Mouse (Mus musculus) left cerebral cortex, postnatal 4 days (tissue): ENCODE data around the gene Rad51b. TPM values are rescaled to one million over a fixed set of nuclear protein-coding genes. Genes with fewer than 3 reads are reported as not detected.

ENCODE experiments used
- DNase-seq: peaks from one replicate; pipeline ENCODE4 v3.0.0-alpha.2; 2022
- intact Hi-C: fragments of 180-260 bp; cut with DNase I; formaldehyde crosslinking; loops from one replicate; pipeline ENCODE4 v1.15.1; 2025
- total RNA-seq, 2 experiments: library from RNA; stranded (reverse); gene quantifications; 2 replicates each; pipeline ENCODE4 v1.2.3; 2021

Rad51b gene
- total RNA-seq, 2 experiments from 2014 or later = 0.56 to 0.84 TPM

- DNase-seq = no peak
Measured at GRCm38 (mm10) chr12:79514680-79515079, 217.6 kb downstream of the Rad51b start.

GRCm38 (mm10) chr12:79522374-79522773 lies 225.3 kb downstream of the Rad51b start:
- intact Hi-C loops = no loop called here

More at GRCm38 (mm10) chr12:79514680-79515079, 217.6 kb downstream of the Rad51b start:
- intact Hi-C loops = no loop called here

GRCm38 (mm10) chr12:79524941-79525871 lies 228.1 kb downstream of the Rad51b start:
- intact Hi-C loops = no loop called here
- DNase-seq = no peak

More at GRCm38 (mm10) chr12:79522374-79522773, 225.3 kb downstream of the Rad51b start:
- DNase-seq = no peak

DNA sequence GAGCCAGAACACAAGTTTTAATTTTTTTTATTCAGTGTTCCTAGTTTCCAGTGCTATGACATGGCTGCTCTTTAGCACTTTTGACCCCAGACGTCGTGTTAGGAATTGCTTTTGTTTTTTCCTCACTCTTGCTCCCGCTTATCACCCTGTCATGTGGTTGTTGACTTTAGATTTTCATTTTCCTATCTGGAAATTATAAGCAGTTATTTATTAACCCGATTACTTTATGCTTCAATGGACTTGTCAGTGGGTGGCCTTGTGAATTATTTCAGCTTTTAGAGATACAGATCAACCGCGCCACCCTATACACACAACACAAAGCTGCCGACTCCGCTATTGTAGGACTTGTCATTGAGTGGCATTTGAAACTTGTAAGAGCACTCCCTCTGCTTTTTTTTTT lies 228.8 kb downstream of the Rad51b start:
- intact Hi-C loops = no loop called here

GRCm38 (mm10) chr12:79527222-79527621 lies 230.1 kb downstream of the Rad51b start:
- DNase-seq = no peak
- intact Hi-C loops = no loop called here

More for the DNA sequence above, 228.8 kb downstream of the Rad51b start:
- no peak for DNase-seq

DNA sequence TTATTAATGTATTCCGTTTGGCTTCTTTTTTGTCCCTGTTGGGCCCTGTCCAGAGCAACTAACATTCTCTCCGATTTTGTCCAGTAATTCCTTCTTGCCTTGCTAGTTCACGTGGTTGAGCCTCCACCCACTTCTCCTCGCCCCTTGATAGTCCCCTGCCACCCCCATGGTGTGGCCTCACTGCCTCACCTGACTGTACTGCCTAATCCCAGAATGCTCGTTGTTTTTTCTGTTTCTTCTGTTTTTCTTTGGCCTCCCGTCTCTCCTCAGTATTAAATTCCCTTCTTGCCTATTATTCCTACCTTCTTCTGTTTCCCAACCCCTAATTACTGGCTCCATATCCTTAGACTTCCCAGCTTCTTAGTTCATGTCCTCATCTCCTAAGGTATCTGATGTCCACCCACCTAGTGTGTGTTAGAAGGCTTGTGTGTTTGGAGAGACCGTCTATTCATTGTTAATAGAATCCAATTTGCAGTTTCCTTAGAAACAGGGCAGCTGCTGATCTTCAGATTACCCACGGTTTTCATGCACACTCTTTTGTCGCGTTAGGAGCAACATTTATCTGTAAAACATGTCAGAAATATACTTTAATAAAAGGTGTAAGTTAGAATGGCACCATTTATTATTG lies 233.3 kb downstream of the Rad51b start:
- intact Hi-C loops = no loop called here
- no peak for DNase-seq

GRCm38 (mm10) chr12:79531809-79532798 lies 235.0 kb downstream of the Rad51b start:
- intact Hi-C loops = no loop called here
- DNase-seq = no peak

DNA sequence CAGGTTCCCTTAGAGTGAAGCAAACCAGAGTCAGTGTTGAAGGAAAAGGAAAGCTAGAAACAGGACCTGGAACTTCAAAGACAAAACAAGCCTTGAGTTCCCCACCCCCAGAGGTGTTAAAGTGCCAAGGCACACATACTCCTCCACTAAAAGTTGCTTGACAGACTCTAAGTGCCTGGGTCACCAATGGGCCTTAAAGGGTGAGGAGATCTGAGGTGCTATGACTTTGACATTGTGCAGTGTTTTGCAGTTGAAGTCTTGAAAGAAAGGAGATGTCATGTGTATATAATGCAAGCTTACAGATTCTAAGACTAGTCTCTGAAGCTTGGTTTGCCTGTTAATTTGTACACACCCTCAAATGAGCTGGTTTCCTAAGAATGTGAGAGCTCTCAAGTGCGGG lies 237.7 kb downstream of the Rad51b start:
- intact Hi-C loops = no loop called here

DNA sequence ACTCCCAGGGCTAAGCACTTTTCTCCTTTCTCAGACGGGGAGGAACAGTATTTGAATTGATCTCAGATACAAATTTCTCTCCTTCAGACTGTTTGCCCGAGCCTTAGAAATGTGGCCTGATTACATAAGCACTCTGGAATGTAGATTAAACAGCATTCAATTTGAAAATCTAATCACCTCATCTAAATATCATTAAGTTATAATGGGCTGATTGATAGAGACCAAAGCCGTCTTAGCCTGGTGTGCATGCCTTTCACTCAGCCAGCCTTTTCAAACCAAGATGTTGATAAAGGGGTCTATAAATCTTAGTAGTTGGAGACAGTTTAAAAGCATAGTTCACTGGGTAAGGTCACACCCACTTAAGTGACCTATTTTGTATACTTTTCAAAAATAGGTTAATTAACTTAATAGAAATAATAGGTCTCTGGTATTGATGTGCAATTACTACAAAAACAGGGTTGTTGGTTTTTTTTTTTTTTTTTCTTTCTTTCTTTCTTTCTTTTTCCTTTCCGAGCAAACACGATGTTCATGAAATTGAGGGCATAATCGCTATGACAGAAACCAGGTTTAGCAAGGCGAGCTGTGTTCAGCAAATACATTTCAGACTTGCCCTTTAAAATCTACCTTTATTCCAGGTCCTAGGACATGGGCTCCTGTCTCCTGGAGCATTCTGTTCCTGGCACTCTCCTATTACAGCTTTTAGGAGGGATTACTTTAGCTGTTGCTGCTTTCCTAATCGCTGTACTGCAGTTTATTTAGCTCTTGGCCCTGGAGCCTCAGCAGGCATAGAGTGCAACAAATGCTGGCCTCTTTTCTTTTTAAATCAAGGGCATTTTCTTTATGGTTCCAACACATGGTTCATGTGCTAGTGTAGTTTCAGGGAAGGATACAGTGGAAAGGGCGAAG lies 238.7 kb downstream of the Rad51b start:
- intact Hi-C loops = no loop called here
- no peak for DNase-seq

More for the DNA sequence above, 237.7 kb downstream of the Rad51b start:
- DNase-seq = no peak

DNA sequence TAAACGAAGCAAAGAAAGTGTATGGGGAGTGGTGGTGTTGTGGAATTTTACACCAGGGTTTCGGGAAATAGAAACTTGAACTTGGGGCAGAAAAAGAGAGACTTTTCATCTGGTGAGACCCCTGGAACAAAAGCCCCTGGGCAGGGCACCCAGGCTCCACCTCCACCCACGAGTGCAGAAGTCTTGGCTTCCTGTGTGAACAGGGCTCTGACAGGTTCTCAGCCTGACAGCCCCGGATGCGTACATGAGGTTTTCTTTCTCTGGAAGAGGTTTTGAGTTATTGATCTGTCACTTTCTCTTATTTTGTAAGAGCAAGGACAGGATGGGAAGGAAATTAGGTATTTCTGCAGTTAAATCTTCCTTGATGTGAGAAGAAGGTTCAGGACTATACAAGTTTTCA lies 243.1 kb downstream of the Rad51b start:
- intact Hi-C loops = no loop called here
- no peak for DNase-seq

GRCm38 (mm10) chr12:79541581-79541980 lies 244.5 kb downstream of the Rad51b start:
- no peak for DNase-seq
- intact Hi-C loops = no loop called here

- intact Hi-C loops = no loop called here
- DNase-seq = no peak
Measured at GRCm38 (mm10) chr12:79545063-79545462, 248.0 kb downstream of the Rad51b start.

- no peak for DNase-seq
- intact Hi-C loops = no loop called here
Measured at GRCm38 (mm10) chr12:79547556-79547955, 250.5 kb downstream of the Rad51b start.

GRCm38 (mm10) chr12:79548607-79549330 lies 251.7 kb downstream of the Rad51b start:
- intact Hi-C loops = no loop called here
- DNase-seq = no peak

GRCm38 (mm10) chr12:79550049-79550682 lies 253.1 kb downstream of the Rad51b start:
- intact Hi-C loops = no loop called here
- no peak for DNase-seq

- intact Hi-C loops = no loop called here
- DNase-seq = no peak
Measured at GRCm38 (mm10) chr12:79551274-79551673, 254.2 kb downstream of the Rad51b start.

- intact Hi-C loops = no loop called here
- DNase-seq = no peak
Measured at GRCm38 (mm10) chr12:79553056-79553455, 256.0 kb downstream of the Rad51b start.

- DNase-seq = no peak
- intact Hi-C loops = no loop called here
Measured at GRCm38 (mm10) chr12:79557904-79558303, 260.8 kb downstream of the Rad51b start.
